Mouse (Mus musculus) thymus, adult 2 months (tissue): ENCODE data around the gene Naa35.

Experiments used
- CTCF ChIP-seq: fragments of 200-500 bp; IDR thresholded peaks from 2 replicates; pipeline ENCODE4 v1.5.1; 2012; ENCODE audit warnings: mild to moderate bottlenecking, control low read depth, low read length, moderate library complexity, borderline replicate concordance; ENCODE audit not compliant: control insufficient read depth, poor library complexity, insufficient read depth; ENCODE audit errors: extremely low read depth
- POLR2A ChIP-seq: fragments of 200-500 bp; IDR thresholded peaks from 2 replicates; pipeline ENCODE4 v1.6.1; 2012; ENCODE audit warnings: mild to moderate bottlenecking, low read length, control low read depth, moderate library complexity; ENCODE audit not compliant: control insufficient read depth, poor library complexity, insufficient read depth; ENCODE audit errors: extremely low read depth

GRCm38 (mm10) chr13:59536631-59537030, 48.4 kb upstream of the Naa35 start:
- TF ChIP-seq CTCF (no peak), POLR2A (no peak)
